Mouse (Mus musculus) right cerebral cortex, postnatal 4 days (tissue): ENCODE data around the gene Krt27.
A peak's percentile ranks its signal among the peaks of the same experiment; 100 is the strongest.

Experiments used
- DNase-seq: peaks from one replicate; pipeline ENCODE4 v3.0.0-alpha.2; 2022

The Krt27 gene

GRCm38 (mm10) chr11:99322851-99323250 is 28.1 kb downstream of the Krt27 start, which contains the start of gene Krt25:
TSS of gene Krt25 (minus strand) at chr11:99322951.
- no peak for DNase-seq

DNA sequence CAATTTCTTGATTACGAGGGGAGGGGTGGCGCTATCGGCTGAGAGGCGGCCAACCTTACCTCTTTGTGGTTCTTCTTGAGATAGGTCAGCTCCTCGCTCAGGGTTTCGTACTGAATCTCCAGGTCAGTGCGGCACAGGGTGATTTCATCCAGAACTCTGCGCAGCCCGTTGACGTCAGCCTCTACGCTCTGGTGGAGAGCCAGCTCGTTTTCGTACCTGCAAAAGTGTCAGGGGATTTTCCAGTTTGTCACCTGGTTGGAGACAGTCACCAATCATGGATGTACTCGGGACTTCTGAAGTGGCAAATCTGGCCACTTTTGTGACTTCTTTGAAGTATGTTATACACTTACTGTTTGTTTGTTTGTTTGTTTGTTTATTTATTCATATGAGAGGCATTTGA is 29.8 kb downstream of the Krt27 start:
- no peak for DNase-seq

GRCm38 (mm10) chr11:99319127-99319526 is 31.8 kb downstream of the Krt27 start:
- DNase-seq, result no peak

DNA sequence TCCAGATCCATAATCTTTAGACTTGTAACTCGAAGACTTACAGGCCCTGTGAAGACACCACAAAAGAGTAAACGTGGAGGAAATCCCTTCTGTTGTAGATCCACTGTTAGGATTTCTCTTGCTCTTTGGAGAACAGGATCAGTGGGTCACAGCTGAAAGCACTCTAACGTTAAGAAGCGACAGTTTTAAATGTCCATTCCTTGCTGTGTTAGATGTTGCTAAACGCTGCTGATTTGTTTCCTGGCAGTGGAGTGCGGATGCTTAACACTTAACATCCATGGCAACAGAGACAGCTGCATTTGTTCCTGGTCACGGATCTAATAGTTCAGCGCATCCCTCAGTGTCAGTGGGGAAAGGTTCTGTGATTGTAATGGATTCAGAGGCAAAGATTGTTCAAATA is 34.4 kb downstream of the Krt27 start:
- no peak for DNase-seq

DNA sequence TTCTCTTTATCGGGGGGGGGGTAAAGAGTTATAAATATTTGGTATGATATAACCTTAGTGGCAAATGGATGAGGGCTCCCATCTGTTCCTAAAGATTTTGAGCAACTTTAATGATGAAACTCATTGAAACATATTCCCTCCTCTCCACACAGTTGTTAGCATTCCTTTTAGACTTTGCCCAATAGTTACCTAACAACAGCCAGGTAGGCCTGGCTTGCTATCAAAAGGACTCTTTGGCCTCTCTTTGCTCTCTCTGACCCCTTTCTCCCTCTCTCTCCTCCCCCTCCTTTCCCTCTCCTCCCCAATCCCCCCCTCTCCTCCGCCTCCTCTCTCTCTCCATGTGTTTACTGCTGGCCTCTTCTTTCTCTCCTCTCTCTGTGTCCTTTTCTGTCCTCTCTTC is 36.3 kb downstream of the Krt27 start:
- no peak for DNase-seq

- DNase-seq, result no peak
These were observed 40.0 kb downstream of the Krt27 start for GRCm38 (mm10) chr11:99310882-99311281.

DNA sequence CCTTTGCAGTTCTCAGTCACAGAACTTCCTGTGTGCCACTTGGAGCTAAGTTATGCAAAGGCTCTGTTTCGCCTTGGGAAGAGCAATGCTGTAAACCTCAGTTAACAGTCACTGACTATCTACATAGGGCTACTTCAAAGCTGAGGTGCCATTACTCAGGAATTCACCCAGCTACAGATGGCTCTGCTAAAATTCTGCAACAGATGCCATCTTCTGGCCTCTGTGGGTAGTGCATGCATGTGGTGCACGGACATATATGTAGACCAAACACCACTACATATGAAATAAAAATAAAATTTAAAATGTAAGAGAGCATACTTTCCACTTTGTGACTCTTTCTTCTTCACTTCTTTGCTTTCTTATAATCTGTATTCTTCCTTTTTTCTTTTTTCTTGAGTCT is 43.3 kb downstream of the Krt27 start:
- DNase-seq, result peak; percentile 68
